Mouse (Mus musculus) ES-E14 (cell line): ENCODE data around the gene Bcl7a. TPM values are rescaled to one million over a fixed set of nuclear protein-coding genes. Genes with fewer than 3 reads are reported as not detected.

ENCODE experiments used
- DNase-seq: peaks from one replicate; pipeline ENCODE4 v3.0.0-alpha.2; 2013; ENCODE audit warnings: low read depth, low spot score
- H3K27ac ChIP-seq: 2 replicates; pipeline ENCODE4 v1.5.1; 2012; ENCODE audit warnings: low read depth, mild to moderate bottlenecking, low read length, moderate library complexity, mixed read lengths; ENCODE audit not compliant: poor library complexity, insufficient read depth, severe bottlenecking
- H3K36me3 ChIP-seq: 2 replicates; pipeline ENCODE4 v1.6.1; 2012; ENCODE audit warnings: mild to moderate bottlenecking, low read length, moderate library complexity, mixed read lengths; ENCODE audit not compliant: control insufficient read depth, poor library complexity, insufficient read depth, severe bottlenecking
- H3K4me1 ChIP-seq, 2 experiments: fragments of 150-350 bp in 1 of 2; sonication (generic) in 1 of 2; 2 replicates each; pipeline ENCODE4 v1.6.1; 2012; ENCODE audit warnings: low read length in 2 of 2, mild to moderate bottlenecking in 1 of 2, mixed read lengths in 1 of 2; ENCODE audit not compliant: control insufficient read depth in 2 of 2, insufficient read depth in 2 of 2, poor library complexity in 1 of 2
- H3K4me3 ChIP-seq, 2 experiments: fragments of 150-350 bp in 1 of 2; sonication (generic) in 1 of 2; 2 replicates each; pipeline ENCODE4 v1.5.1; 2012; ENCODE audit warnings: low read length in 2 of 2, low read depth in 1 of 2, mild to moderate bottlenecking in 1 of 2, mixed read lengths in 1 of 2; ENCODE audit not compliant: insufficient read depth in 1 of 2, poor library complexity in 1 of 2, severe bottlenecking in 1 of 2
- H3K9ac ChIP-seq: 2 replicates; pipeline ENCODE4 v1.6.1; 2012; ENCODE audit warnings: low read depth, mild to moderate bottlenecking, low read length, mixed read lengths; ENCODE audit not compliant: poor library complexity, insufficient read depth, severe bottlenecking
- H3K9me3 ChIP-seq: fragments of 150-350 bp; sonication (generic); 2 replicates; pipeline ENCODE4 v1.6.1; 2012; ENCODE audit warnings: low read depth, mild to moderate bottlenecking, low read length; ENCODE audit not compliant: control insufficient read depth, insufficient read depth
- CHD2 ChIP-seq: IDR thresholded peaks from 2 replicates; pipeline ENCODE4 v1.6.1; 2014; ENCODE audit warnings: mild to moderate bottlenecking, low read depth, low read length, inconsistent platforms
- HCFC1 ChIP-seq: IDR thresholded peaks from 2 replicates; pipeline ENCODE4 v1.6.1; 2012; ENCODE audit warnings: low read length, inconsistent platforms, borderline replicate concordance; ENCODE audit not compliant: insufficient read depth
- MAFK ChIP-seq: IDR thresholded peaks from 2 replicates; pipeline ENCODE4 v1.6.1; 2014; ENCODE audit warnings: mild to moderate bottlenecking, low read depth, low read length, inconsistent platforms; ENCODE audit not compliant: insufficient read depth
- ZC3H11A ChIP-seq: IDR thresholded peaks from 2 replicates; pipeline ENCODE4 v1.6.1; 2012; ENCODE audit warnings: low read depth, mild to moderate bottlenecking, inconsistent platforms, low read length, borderline replicate concordance
- ZNF384 ChIP-seq: IDR thresholded peaks from 2 replicates; pipeline ENCODE4 v1.6.1; 2012; ENCODE audit warnings: low read depth, low read length, inconsistent platforms
- in situ Hi-C, 2 experiments: fragments of 600-800 bp; cut with MboI; formaldehyde crosslinking; loops; one replicate each; pipeline ENCODE4 v1.15.1; 2025; ENCODE audit warnings: low sequenced_read_pairs in 2 of 2, inconsistent platforms in 1 of 2; ENCODE audit not compliant: unreplicated experiment in 2 of 2
- total RNA-seq: library from RNA; depleted of rRNA; stranded (reverse); fragments of 300-350 nt; gene quantifications from 2 replicates; pipeline ENCODE4 v1.2.3, GENCODE M21; 2012

Gene Bcl7a
- total RNA-seq, 1 experiment = 8.0 TPM

GRCm38 (mm10) chr5:123315219-123315866, 28.3 kb upstream of the Bcl7a start:
- DNase-seq = no peak
- Histone ChIP-seq H3K36me3 (no peaks in the 10 kb centered on the region), H3K27ac (no peak overlapping the region), H3K9ac (no peak overlapping the region), H3K4me1 (no peaks in the 10 kb centered on the region), H3K9me3 (no peaks in the 10 kb centered on the region), H3K4me3 (no peak overlapping the region)
- in situ Hi-C loops = no loop called here
- TF ChIP-seq CHD2 (no peak), MAFK (no peak), ZNF384 (no peak), HCFC1 (no peak), ZC3H11A (no peak)

- Histone ChIP-seq H3K36me3 (no peaks in the 10 kb centered on the region), H3K9ac (no peak overlapping the region), H3K4me1 (no peaks in the 10 kb centered on the region), H3K9me3 (no peaks in the 10 kb centered on the region), H3K4me3 (no peak overlapping the region), H3K27ac (no peak overlapping the region)
- in situ Hi-C loops = no loop called here
- TF ChIP-seq HCFC1 = no peak
- no peak for TF ChIP-seq ZNF384
- no peak for TF ChIP-seq CHD2
- no peak for TF ChIP-seq ZC3H11A
- no peak for TF ChIP-seq MAFK
- DNase-seq = no peak
Observed at GRCm38 (mm10) chr5:123317992-123318391, 25.6 kb upstream of the Bcl7a start.

GRCm38 (mm10) chr5:123320136-123320535, 23.5 kb upstream of the Bcl7a start:
- DNase-seq = no peak
- in situ Hi-C loops = no loop called here
- H3K9me3 ChIP-seq = no peaks in the 10 kb centered on the region
- no peak overlapping the region for H3K27ac ChIP-seq
- no peak overlapping the region for H3K4me3 ChIP-seq
- TF ChIP-seq MAFK (no peak), HCFC1 (no peak), ZNF384 (no peak), CHD2 (no peak), ZC3H11A (no peak)
- no peak overlapping the region for H3K9ac ChIP-seq
- no peaks in the 10 kb centered on the region for H3K36me3 ChIP-seq
- peaks cover 0 to 2% of the 10 kb centered on the region in 2 experiments; a peak in 1 of 4 replicates for H3K4me1 ChIP-seq

- no peak for DNase-seq
- in situ Hi-C loops = no loop called here
- Histone ChIP-seq H3K9ac (no peak overlapping the region), H3K4me3 (peak overlapping the region in 1 of 2 experiments; percentile 6; a peak in 1 of 4 replicates), H3K27ac (no peak overlapping the region), H3K4me1 (peaks cover 0 to 2% of the 10 kb centered on the region in 2 experiments; a peak in 1 of 4 replicates), H3K36me3 (no peaks in the 10 kb centered on the region), H3K9me3 (no peaks in the 10 kb centered on the region)
- TF ChIP-seq HCFC1 (no peak), MAFK (no peak)
Observed at GRCm38 (mm10) chr5:123324242-123324641, 19.4 kb upstream of the Bcl7a start.

- Histone ChIP-seq H3K9me3 (no peaks in the 10 kb centered on the region), H3K4me1 (peaks cover 0 to 2% of the 10 kb centered on the region in 2 experiments; a peak in 1 of 4 replicates), H3K36me3 (no peaks in the 10 kb centered on the region), H3K9ac (no peak overlapping the region), H3K4me3 (no peak overlapping the region), H3K27ac (no peak overlapping the region)
- TF ChIP-seq HCFC1 = no peak
- no peak for TF ChIP-seq ZC3H11A
- TF ChIP-seq ZNF384 = no peak
- TF ChIP-seq MAFK = no peak
- no peak for TF ChIP-seq CHD2
- no peak for DNase-seq
- in situ Hi-C loops = no loop called here
Observed at GRCm38 (mm10) chr5:123326006-123326750, 17.5 kb upstream of the Bcl7a start.
